Mouse (Mus musculus) neural tube, embryonic 13.5 days (tissue): ENCODE data around the gene Prpf31. TPM values are rescaled to one million over a fixed set of nuclear protein-coding genes. Genes with fewer than 3 reads are reported as not detected.
A peak's percentile ranks its signal among the peaks of the same experiment; 100 is the strongest.

Experiments used
- ATAC-seq: fragments of 200-750 bp; cut with Nextera tagmentation; 2 replicates; pipeline ENCODE4 v1.8.0; 2017; ENCODE audit warnings: low read depth, mild to moderate bottlenecking, moderate TSS enrichment, moderate library complexity
- H3K27ac ChIP-seq: fragments of 300-500 bp; sonication (generic); replicated peaks from 2 replicates; pipeline ENCODE4 v1.5.1; 2015; ENCODE audit warnings: moderate library complexity, mild to moderate bottlenecking, inconsistent platforms
- H3K27me3 ChIP-seq: fragments of 300-500 bp; sonication (generic); 2 replicates; pipeline ENCODE4 v1.6.1; 2015; ENCODE audit warnings: mild to moderate bottlenecking, inconsistent platforms
- H3K36me3 ChIP-seq: fragments of 300-500 bp; sonication (generic); 2 replicates; pipeline ENCODE4 v1.6.1; 2015; ENCODE audit warnings: mild to moderate bottlenecking, inconsistent platforms
- H3K4me1 ChIP-seq: fragments of 300-500 bp; sonication (generic); replicated peaks from 2 replicates; pipeline ENCODE4 v1.6.1; 2015; ENCODE audit warnings: inconsistent platforms
- H3K4me2 ChIP-seq: fragments of 300-500 bp; sonication (generic); 2 replicates; pipeline ENCODE4 v1.6.1; 2015; ENCODE audit warnings: inconsistent platforms, mild to moderate bottlenecking, moderate library complexity
- H3K4me3 ChIP-seq: fragments of 300-500 bp; sonication (generic); 2 replicates; pipeline ENCODE4 v1.5.1; 2015; ENCODE audit warnings: mild to moderate bottlenecking, inconsistent platforms
- H3K9ac ChIP-seq: fragments of 300-500 bp; sonication (generic); 2 replicates; pipeline ENCODE4 v1.6.1; 2015; ENCODE audit warnings: moderate library complexity, mild to moderate bottlenecking, inconsistent platforms
- H3K9me3 ChIP-seq: fragments of 300-500 bp; sonication (generic); 2 replicates; pipeline ENCODE4 v1.6.1; 2016; ENCODE audit warnings: inconsistent platforms
- WGBS: fragments of 180-500 bp; shearing (Covaris S2); methylation state at CpG from one replicate; pipeline ENCODE4 v1.1.7; 2015; 5-methylcytosine and 5-hydroxymethylcytosine counted together
- microRNA-seq: library from miRNA; unstranded; fragments of <30 nt; microRNA quantifications from one replicate; pipeline ENCODE4, GENCODE M21; 2016
- polyA plus RNA-seq: library from polyadenylated mRNA; unstranded; fragments of >200 nt; fragmentation: Nextera tagmentation; extraction: Ambion mirVana; gene quantifications from 2 replicates; pipeline ENCODE4 v1.2.1, GENCODE M21; 2015

The Prpf31 gene
- polyA plus RNA-seq, 1 experiment from 2014 or later: 98.6 TPM

DNA sequence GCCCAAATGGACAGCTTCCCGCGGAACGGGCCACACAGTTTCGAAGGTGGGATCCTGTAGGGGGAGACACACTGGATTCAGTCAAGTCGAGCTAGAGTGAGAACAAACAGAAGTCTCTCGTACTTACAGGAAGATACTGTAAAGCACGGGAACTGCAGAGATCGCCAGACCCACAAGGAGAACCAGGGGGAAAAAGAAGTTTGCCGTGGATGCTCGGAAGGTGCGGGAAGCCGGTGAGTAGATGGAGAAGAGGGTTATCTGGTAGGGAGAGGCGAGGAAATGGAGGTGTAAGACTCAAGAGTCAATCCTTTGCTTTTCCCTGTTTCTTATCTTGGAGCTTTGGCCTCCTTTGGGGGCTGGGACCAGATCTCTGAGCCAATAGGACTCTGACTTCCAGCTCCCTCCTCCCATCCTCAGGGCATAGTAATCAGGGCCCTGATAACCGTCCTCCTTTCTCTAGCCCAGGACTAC is 37.2 kb downstream of the Prpf31 start:
- Histone ChIP-seq H3K4me3 (no peak overlapping the region), H3K36me3 (peaks cover 11% of the 10 kb centered on the region), H3K4me2 (0 out of 2 replicates have a peak overlapping the region, but pooled peaks have one; percentile 4), H3K4me1 (peaks cover 22% of the 10 kb centered on the region), H3K27ac (no peak overlapping the region), H3K9me3 (no peaks in the 10 kb centered on the region), H3K9ac (no peak overlapping the region), H3K27me3 (no peaks in the 10 kb centered on the region)
- no peak for ATAC-seq
- WGBS: 21% methylated on average over 14 of the region's 14 CpGs

- H3K27me3 ChIP-seq: no peaks in the 10 kb centered on the region
- no peak overlapping the region for H3K4me2 ChIP-seq
- no peak overlapping the region for H3K9ac ChIP-seq
- H3K27ac ChIP-seq: no peak overlapping the region
- peaks cover 18% of the 10 kb centered on the region for H3K36me3 ChIP-seq
- peak; percentile 89 for ATAC-seq
- H3K9me3 ChIP-seq: no peaks in the 10 kb centered on the region
- 69% methylated on average over 10 of the region's 10 CpGs for WGBS
- no peaks in the 10 kb centered on the region for H3K4me1 ChIP-seq
- no peak overlapping the region for H3K4me3 ChIP-seq
Measured at GRCm38 (mm10) chr7:3674507-3675227, 44.9 kb downstream of the Prpf31 start.

DNA sequence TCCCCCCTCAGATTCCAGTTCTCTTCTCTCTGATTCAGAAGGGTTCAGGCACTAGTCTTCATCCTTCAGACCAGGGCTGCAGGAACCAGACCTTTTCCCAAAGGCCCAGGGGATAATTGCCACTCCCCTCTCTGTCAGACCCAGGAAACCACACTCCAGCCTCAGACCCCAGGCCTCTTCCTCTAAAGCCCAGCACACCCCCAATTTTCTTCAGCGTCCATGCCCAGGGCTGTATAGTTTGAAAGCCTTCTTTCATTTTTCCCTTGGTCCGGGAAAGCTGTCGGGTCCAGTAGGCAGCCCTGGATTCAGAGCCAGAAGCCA is 45.4 kb downstream of the Prpf31 start:
- peaks cover 20% of the 10 kb centered on the region for H3K36me3 ChIP-seq
- H3K27me3 ChIP-seq: no peaks in the 10 kb centered on the region
- H3K27ac ChIP-seq: no peak overlapping the region
- no peak overlapping the region for H3K4me2 ChIP-seq
- H3K4me1 ChIP-seq: no peaks in the 10 kb centered on the region
- no peak overlapping the region for H3K4me3 ChIP-seq
- 77% methylated on average over 3 of the region's 3 CpGs for WGBS
- no peak; the same call in 1 of the 2 replicates for ATAC-seq
- no peaks in the 10 kb centered on the region for H3K9me3 ChIP-seq
- H3K9ac ChIP-seq: no peak overlapping the region

DNA sequence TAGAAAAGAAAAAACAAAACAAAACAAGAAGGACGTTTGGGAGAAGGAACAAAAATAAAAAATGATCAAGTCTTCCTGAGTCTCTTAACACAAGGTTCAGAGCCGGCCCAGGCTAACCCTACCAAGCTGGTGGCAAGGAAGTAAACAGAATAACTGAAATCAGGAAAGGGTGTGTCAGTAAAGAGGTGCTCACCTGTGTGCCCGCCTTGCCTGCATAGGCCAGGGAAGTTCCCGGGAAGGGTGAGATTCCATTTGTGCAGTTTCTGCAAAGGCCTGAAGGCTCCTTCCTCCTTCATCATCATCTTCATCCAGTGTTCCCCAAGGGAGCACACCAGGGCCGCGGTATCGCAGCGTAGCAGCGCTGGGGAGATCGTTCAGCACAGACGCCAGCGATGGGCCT is 46.6 kb downstream of the Prpf31 start:
- Histone ChIP-seq H3K27ac (no peak overlapping the region), H3K9me3 (no peaks in the 10 kb centered on the region), H3K4me2 (no peak overlapping the region), H3K4me3 (no peak overlapping the region), H3K4me1 (no peaks in the 10 kb centered on the region), H3K36me3 (peaks cover 29% of the 10 kb centered on the region), H3K27me3 (no peaks in the 10 kb centered on the region), H3K9ac (no peak overlapping the region)
- ATAC-seq: no peak
- WGBS: 88% methylated on average over 12 of the region's 12 CpGs

GRCm38 (mm10) chr7:3677342-3677741 is 47.6 kb downstream of the Prpf31 start, which contains the start of gene Tmc4:
Gene Tmc4 (minus strand): TSS chr7:3677553.
- WGBS: 59% methylated on average over 9 of the region's 9 CpGs
- Histone ChIP-seq H3K4me3 (no peak within 1 kb of the TSS), H3K27me3 (no peaks in the 10 kb centered on the region), H3K36me3 (peaks cover 29% of the 10 kb centered on the region), H3K4me1 (no peaks in the 10 kb centered on the region), H3K27ac (no peak within 1 kb of the TSS), H3K9ac (no peak within 1 kb of the TSS), H3K4me2 (no peak within 1 kb of the TSS), H3K9me3 (no peaks in the 10 kb centered on the region)
- ATAC-seq: no peak

DNA sequence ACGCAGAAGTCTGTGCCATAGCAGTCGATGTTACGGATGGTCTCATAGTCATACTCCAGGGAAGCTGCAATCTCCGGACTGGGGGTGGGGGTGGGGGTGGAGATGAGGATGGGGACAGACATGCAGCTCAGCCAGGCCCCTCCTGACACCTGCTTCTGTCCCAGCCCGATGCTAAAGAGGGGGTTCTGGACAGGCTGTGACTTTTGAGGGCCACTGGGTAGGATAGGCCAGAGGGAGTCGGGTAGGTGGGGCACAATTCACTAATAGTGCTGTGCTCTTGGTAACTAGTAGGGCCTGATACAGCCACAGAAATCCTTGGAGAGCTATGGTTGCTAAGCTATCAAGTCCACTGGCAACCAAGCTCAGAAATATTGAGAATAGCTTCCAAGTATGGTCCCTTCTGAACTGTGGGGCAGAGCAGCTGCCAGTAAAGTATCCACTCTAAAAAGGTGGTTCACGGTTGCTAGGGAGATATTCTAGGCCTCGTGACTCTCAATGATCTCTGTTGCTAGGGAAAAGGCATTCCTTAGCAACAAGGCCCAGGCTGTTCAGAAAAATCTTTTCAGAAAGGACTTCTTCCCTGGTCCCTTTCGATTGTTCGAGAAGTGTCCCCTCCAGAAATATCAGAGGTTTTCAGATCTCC is 54.2 kb downstream of the Prpf31 start:
- 62% methylated on average over 10 of the region's 10 CpGs for WGBS
- Histone ChIP-seq H3K27ac (peak overlapping the region; percentile 76), H3K4me3 (no peak overlapping the region), H3K4me1 (peaks cover 24% of the 10 kb centered on the region), H3K9me3 (no peaks in the 10 kb centered on the region), H3K27me3 (no peaks in the 10 kb centered on the region), H3K9ac (peak overlapping the region; percentile 43; the same call in 1 of the 2 replicates), H3K4me2 (no peak overlapping the region), H3K36me3 (peaks cover 53% of the 10 kb centered on the region)
- peak; percentile 51 for ATAC-seq

DNA sequence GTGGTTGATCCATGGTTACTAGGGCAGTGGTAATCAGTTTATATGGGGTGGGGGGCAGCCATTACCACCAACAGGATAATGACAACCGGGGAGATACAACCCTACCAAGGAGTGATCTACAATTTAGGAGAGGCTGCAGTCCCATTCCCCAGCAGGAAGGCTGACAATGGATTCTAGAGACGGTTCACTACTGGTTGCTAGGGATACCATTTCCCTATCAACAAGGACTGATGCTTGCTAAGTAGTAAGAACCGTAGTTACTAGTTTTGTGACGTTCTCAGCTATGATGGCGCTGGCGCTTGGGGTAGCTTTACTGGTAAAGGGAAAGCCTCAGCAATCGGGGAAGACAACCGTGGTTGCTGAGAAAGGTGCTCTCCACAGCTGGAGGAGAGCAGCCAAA is 54.9 kb downstream of the Prpf31 start:
- 67% methylated on average over 8 of the region's 8 CpGs for WGBS
- peak overlapping the region; percentile 76 for H3K27ac ChIP-seq
- H3K4me1 ChIP-seq: peaks cover 24% of the 10 kb centered on the region
- no peaks in the 10 kb centered on the region for H3K27me3 ChIP-seq
- peak; percentile 34; the same call in 1 of the 2 replicates for ATAC-seq
- peaks cover 48% of the 10 kb centered on the region for H3K36me3 ChIP-seq
- H3K4me2 ChIP-seq: no peak overlapping the region
- peak overlapping the region; percentile 43; the same call in 1 of the 2 replicates for H3K9ac ChIP-seq
- H3K4me3 ChIP-seq: no peak overlapping the region
- no peaks in the 10 kb centered on the region for H3K9me3 ChIP-seq

GRCm38 (mm10) chr7:3685400-3686187 is 55.8 kb downstream of the Prpf31 start:
- H3K4me3 ChIP-seq: no peak overlapping the region
- no peak for ATAC-seq
- H3K4me1 ChIP-seq: peaks cover 24% of the 10 kb centered on the region
- no peaks in the 10 kb centered on the region for H3K9me3 ChIP-seq
- WGBS: 77% methylated on average over 31 of the region's 31 CpGs
- peaks cover 47% of the 10 kb centered on the region for H3K36me3 ChIP-seq
- H3K4me2 ChIP-seq: no peak overlapping the region
- H3K27ac ChIP-seq: no peak overlapping the region
- peak overlapping the region; percentile 34; the same call in 1 of the 2 replicates for H3K9ac ChIP-seq
- H3K27me3 ChIP-seq: no peaks in the 10 kb centered on the region

DNA sequence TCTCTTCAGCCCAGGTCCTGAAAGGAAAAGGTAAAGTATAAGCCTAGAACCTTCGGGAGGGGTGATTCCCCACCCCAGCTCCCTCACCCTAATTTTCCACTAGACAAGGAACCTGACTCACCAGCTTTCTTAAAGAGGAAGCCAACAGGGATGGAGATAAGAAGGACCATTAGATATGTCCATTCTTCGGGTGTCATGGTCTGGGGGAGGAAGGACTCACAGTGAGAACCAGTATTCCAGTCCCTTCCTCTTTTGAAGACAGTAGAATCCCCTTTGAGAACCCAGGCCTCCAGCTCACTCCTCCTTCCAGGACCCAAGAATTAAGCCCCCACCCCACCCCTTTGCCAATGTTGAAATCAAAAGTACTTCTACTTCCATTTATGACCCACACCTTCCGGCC is 62.1 kb downstream of the Prpf31 start:
- 39% methylated on average over 3 of the region's 3 CpGs for WGBS
- peak overlapping the region; percentile 81 for H3K4me2 ChIP-seq
- peaks cover 32% of the 10 kb centered on the region for H3K36me3 ChIP-seq
- peaks cover 40% of the 10 kb centered on the region for H3K4me1 ChIP-seq
- H3K9me3 ChIP-seq: no peaks in the 10 kb centered on the region
- H3K4me3 ChIP-seq: peak overlapping the region; percentile 80
- peak overlapping the region; percentile 94; the same call in 1 of the 2 replicates for H3K27ac ChIP-seq
- no peaks in the 10 kb centered on the region for H3K27me3 ChIP-seq
- no peak for ATAC-seq
- peak overlapping the region; percentile 92 for H3K9ac ChIP-seq

Small RNA genes within 50 kb of the gene (microRNA-seq; reads per million reads assigned to microRNA genes)
- not detected for gene Gm25100
- gene Mir3572: 1.9 reads per million, percentile 6 among the genes with 10 or more reads in this experiment

Other genes with a start within 250 kb of the Prpf31 start
- gene Cacng8, start 239.3 kb upstream of the Prpf31 start, polyA plus RNA-seq: 12.1 and 12.8 TPM in 2 replicates
- gene Cacng6, start 205.8 kb upstream of the Prpf31 start, polyA plus RNA-seq: 0.10 and 0.69 TPM in 2 replicates
- gene Tarm1, start 127.4 kb upstream of the Prpf31 start, polyA plus RNA-seq: not detected in 2 replicates
- gene Oscar, start 13.8 kb upstream of the Prpf31 start, polyA plus RNA-seq: 0.54 and 0.80 TPM in 2 replicates
- gene Ndufa3, start 12.6 kb upstream of the Prpf31 start, polyA plus RNA-seq: 392 and 462 TPM in 2 replicates
- gene Tfpt, start 56 bp upstream of the Prpf31 start, polyA plus RNA-seq: 31.0 and 34.4 TPM in 2 replicates
- 44.1 and 45.8 TPM in 2 replicates for gene Cnot3, start 15.3 kb downstream of the Prpf31 start, polyA plus RNA-seq
- 18.0 and 18.7 TPM in 2 replicates for gene Leng1, start 35.9 kb downstream of the Prpf31 start, polyA plus RNA-seq
- gene Tmc4, start 47.6 kb downstream of the Prpf31 start, polyA plus RNA-seq: 3.6 and 4.4 TPM in 2 replicates
- 223 and 227 TPM in 2 replicates for gene Tsen34, start 62.9 kb downstream of the Prpf31 start, polyA plus RNA-seq
- 58.7 and 64.6 TPM in 2 replicates for gene Mboat7, start 63.5 kb downstream of the Prpf31 start, polyA plus RNA-seq
- gene Rps9, start 74.0 kb downstream of the Prpf31 start, polyA plus RNA-seq: 986 and 989 TPM in 2 replicates
- gene Pirb, start 90.4 kb downstream of the Prpf31 start, polyA plus RNA-seq: 0.14 and 0.23 TPM in 2 replicates
- not detected in 2 replicates for gene Gm15448, start 195.7 kb downstream of the Prpf31 start, polyA plus RNA-seq
- not detected in 2 replicates for gene Pira2, start 215.1 kb downstream of the Prpf31 start, polyA plus RNA-seq